Mouse (Mus musculus): ENCODE measurements around the gene Calcoco2.
A peak's percentile ranks its signal among the peaks of the same experiment; 100 is the strongest.

GRCm38 (mm10) chr11:96075509-96076220 is 36.1 kb downstream of the Calcoco2 start, which contains the start of gene Atp5g1:
- TF ChIP-seq EP300 (optimal IDR thresholded peaks at IDR 0.05), result no peak
- peak; percentile 20; the same call in 1 of the 2 replicates for TF ChIP-seq CTCF (IDR thresholded peaks at IDR 0.05; ENCODE audit: low read depth)
